7 mouse cellular contexts compared by ENCODE assay signal in genomic region chr10:20104271-20104931, GRCm38 (mm10). TPM values are rescaled to one million over a fixed set of nuclear protein-coding genes. Genes with fewer than 3 reads are reported as not detected.
DNase-seq lines count a peak whose midpoint lies in the region; ATAC-seq and TF ChIP-seq lines count a peak whose summit lies in the region.

No protein-coding gene starts in this region.

- peak; percentile 57 for DNase-seq in urinary bladder, postnatal 25 days (ENCODE audit: low spot score)
- no peak for DNase-seq in urinary bladder, postnatal 10 days (ENCODE audit: low spot score)
- DNase-seq in heart, adult 8-10 months (ENCODE audit: low spot score): peak; percentile 95
- peak; percentile 91 to 95 for DNase-seq in lung, adult 18-20 months

- ATAC-seq in stomach, embryonic 16.5 days (ENCODE audit: insufficient read depth, low FRiP score): no peak; the same call in 1 of the 2 replicates
- no peak for ATAC-seq in midbrain, embryonic 15.5 days (replicated peaks)

- no peak overlapping the region for H3K9ac ChIP-seq in stomach, embryonic 16.5 days (ENCODE audit: low read length)
- H3K9ac ChIP-seq in midbrain, embryonic 15.5 days: no peak overlapping the region

- H3K27ac ChIP-seq in bone marrow, adult 2 months (ENCODE audit: control insufficient read depth, insufficient read depth, low read depth, low read length, poor library complexity): peak overlapping the region; percentile 83
- peak overlapping the region; percentile 42; the same call in 1 of the 2 replicates for H3K27ac ChIP-seq in stomach, embryonic 16.5 days (ENCODE audit: low read length)
- H3K27ac ChIP-seq in midbrain, embryonic 15.5 days: no peak overlapping the region

- no peak for TF ChIP-seq CTCF in bone marrow, adult 2 months (IDR thresholded peaks at IDR 0.05; ENCODE audit: control insufficient read depth, insufficient read depth, low read length)

- TF ChIP-seq POLR2A in bone marrow, adult 2 months (IDR thresholded peaks at IDR 0.05; ENCODE audit: borderline replicate concordance, control insufficient read depth, low read depth, low read length): no peak

- 26% methylated on average over 8 of the region's 8 CpGs for WGBS in bone marrow, adult 2 months
- 49% methylated on average over 8 of the region's 8 CpGs for WGBS in stomach, embryonic 16.5 days
- WGBS in midbrain, embryonic 15.5 days: 84% methylated on average over 8 of the region's 8 CpGs

- no peaks in the 10 kb centered on the region for H3K36me3 ChIP-seq in stomach, embryonic 16.5 days (ENCODE audit: control insufficient read depth, insufficient read depth, low read length)
- H3K36me3 ChIP-seq in midbrain, embryonic 15.5 days (replicated peaks): no peaks in the 10 kb centered on the region

- H3K9me3 ChIP-seq in stomach, embryonic 16.5 days (replicated peaks; ENCODE audit: control insufficient read depth, low read length): no peaks in the 10 kb centered on the region
- no peaks in the 10 kb centered on the region for H3K9me3 ChIP-seq in midbrain, embryonic 15.5 days

- H3K4me1 ChIP-seq in bone marrow, adult 2 months (ENCODE audit: control insufficient read depth, insufficient read depth, low read length): peaks cover 7% of the 10 kb centered on the region; the same call in 1 of the 2 replicates
- peaks cover 8% of the 10 kb centered on the region; the same call in 1 of the 2 replicates for H3K4me1 ChIP-seq in stomach, embryonic 16.5 days (ENCODE audit: control insufficient read depth, insufficient read depth, low read length)
- no peaks in the 10 kb centered on the region for H3K4me1 ChIP-seq in midbrain, embryonic 15.5 days

- H3K27me3 ChIP-seq in stomach, embryonic 16.5 days (ENCODE audit: control insufficient read depth, insufficient read depth, low read length): no peaks in the 10 kb centered on the region
- no peaks in the 10 kb centered on the region for H3K27me3 ChIP-seq in midbrain, embryonic 15.5 days (replicated peaks)

- H3K4me2 ChIP-seq in stomach, embryonic 16.5 days (ENCODE audit: low read depth, low read length): no peak overlapping the region
- no peak overlapping the region for H3K4me2 ChIP-seq in midbrain, embryonic 15.5 days

- no peak overlapping the region for H3K4me3 ChIP-seq in bone marrow, adult 2 months (replicated peaks; ENCODE audit: control insufficient read depth, low read depth, low read length)
- no peak overlapping the region for H3K4me3 ChIP-seq in stomach, embryonic 16.5 days (replicated peaks; ENCODE audit: low read length)
- H3K4me3 ChIP-seq in midbrain, embryonic 15.5 days: no peak overlapping the region

RNA-seq across cellular contexts. Expression of gene Map7, which starts 43.9 kb away (rescaled TPM):
- 17.3 and 18.4 TPM in 2 replicates for polyA plus RNA-seq in bone marrow, adult 2 months (2011; ENCODE audit: insufficient read depth, insufficient read length, low replicate concordance, missing spikeins)
- 10 to 100 TPM; 13.7 to 20.4 (median 15.3) TPM for total RNA-seq in heart, adult 8-10 months (2022)
- polyA plus RNA-seq in stomach, embryonic 16.5 days (2015; fragmentation: Nextera tagmentation; extraction: Ambion mirVana): 19.4 and 20.2 TPM in 2 replicates
- polyA plus RNA-seq in midbrain, embryonic 15.5 days (2015; fragmentation: Nextera tagmentation; extraction: Ambion mirVana): 6.6 and 7.7 TPM in 2 replicates
